Mouse (Mus musculus) liver, embryonic 14.5 days (tissue): ENCODE results near the gene Rcor3.

Source experiments
- CTCF ChIP-seq: IDR thresholded peaks from 2 replicates; pipeline ENCODE4 v1.5.1; 2016; ENCODE audit warnings: antibody characterized with exemption, low read depth, control low read depth
- EP300 ChIP-seq: IDR thresholded peaks from 2 replicates; pipeline ENCODE4 v1.6.1; 2016; ENCODE audit warnings: antibody characterized with exemption, low read depth

DNA sequence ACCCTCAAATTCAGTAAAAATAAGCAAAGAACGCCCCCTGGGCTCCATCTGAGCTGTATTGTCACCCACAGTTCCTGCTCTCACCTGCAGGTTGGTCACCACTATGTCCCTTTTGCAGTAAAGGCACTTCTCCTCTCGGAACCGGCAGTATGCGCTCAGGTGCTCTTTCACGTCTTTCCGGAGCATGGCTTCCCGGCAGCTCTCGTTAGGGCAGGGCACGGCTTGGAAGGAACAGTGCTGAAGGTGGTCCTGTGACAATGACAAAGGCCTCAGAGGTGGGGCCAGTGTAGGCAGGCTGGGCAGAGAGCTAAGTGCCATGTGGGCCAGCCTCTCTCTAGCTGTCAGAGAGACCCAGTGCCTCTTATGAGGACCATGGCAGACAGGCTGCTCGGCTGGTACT, 79.0 kb downstream of the Rcor3 start:
- TF ChIP-seq CTCF = no peak
- TF ChIP-seq EP300 = no peak
